Mouse (Mus musculus) heart, postnatal 0 days (tissue): ENCODE measurements around the gene Magoh. TPM values are rescaled to one million over a fixed set of nuclear protein-coding genes. Genes with fewer than 3 reads are reported as not detected.

Source experiments
- ATAC-seq: fragments of 200-750 bp; cut with Nextera tagmentation; 2 replicates; pipeline ENCODE4 v1.8.0; 2017; ENCODE audit warnings: low read depth, moderate number of reproducible peaks, moderate library complexity; ENCODE audit not compliant: insufficient read depth
- DNase-seq: peaks from one replicate; pipeline ENCODE4 v3.0.0-alpha.2; 2016; ENCODE audit warnings: low spot score
- H3K27ac ChIP-seq: fragments of 300-500 bp; sonication (generic); 2 replicates; pipeline ENCODE4 v1.5.1; 2014; ENCODE audit warnings: low read depth, mild to moderate bottlenecking
- H3K27me3 ChIP-seq: fragments of 300-500 bp; sonication (generic); 2 replicates; pipeline ENCODE4 v1.6.1; 2014; ENCODE audit warnings: low read length, mixed read lengths; ENCODE audit not compliant: control insufficient read depth, insufficient read depth
- H3K36me3 ChIP-seq: fragments of 300-500 bp; sonication (generic); replicated peaks from 2 replicates; pipeline ENCODE4 v1.6.1; 2014; ENCODE audit warnings: low read length, mixed read lengths; ENCODE audit not compliant: control insufficient read depth, insufficient read depth
- H3K4me1 ChIP-seq: fragments of 300-500 bp; sonication (generic); 2 replicates; pipeline ENCODE4 v1.6.1; 2014; ENCODE audit warnings: antibody characterized with exemption; ENCODE audit not compliant: control insufficient read depth, insufficient read depth
- H3K4me2 ChIP-seq: fragments of 300-500 bp; sonication (generic); 2 replicates; pipeline ENCODE4 v1.6.1; 2014; ENCODE audit warnings: low read depth, mild to moderate bottlenecking, low read length, moderate library complexity
- H3K4me3 ChIP-seq: fragments of 300-500 bp; sonication (generic); 2 replicates; pipeline ENCODE4 v1.5.1; 2014; ENCODE audit warnings: low read depth, low read length
- H3K9ac ChIP-seq: fragments of 300-500 bp; sonication (generic); replicated peaks from 2 replicates; pipeline ENCODE4 v1.6.1; 2014; ENCODE audit warnings: low read depth, low read length, mixed read lengths
- H3K9me3 ChIP-seq: fragments of 300-500 bp; sonication (generic); replicated peaks from 2 replicates; pipeline ENCODE4 v1.6.1; 2016; ENCODE audit warnings: low read length; ENCODE audit not compliant: control insufficient read depth
- CTCF ChIP-seq: IDR thresholded peaks from 2 replicates; pipeline ENCODE4 v1.5.1; 2016; ENCODE audit warnings: antibody characterized with exemption, control low read depth, low read depth
- EP300 ChIP-seq: IDR thresholded peaks from 2 replicates; pipeline ENCODE4 v1.6.1; 2016; ENCODE audit warnings: antibody characterized with exemption, low read depth
- WGBS: fragments of 180-500 bp; shearing (Covaris S2); extraction: QIAGEN DNeasy Blood & Tissue Kit; methylation state at CpG from one replicate; pipeline ENCODE4 v1.1.7; 2014; 5-methylcytosine and 5-hydroxymethylcytosine counted together
- polyA plus RNA-seq: library from polyadenylated mRNA; unstranded; fragments of >200 nt; fragmentation: Nextera tagmentation; extraction: Ambion mirVana; gene quantifications from 2 replicates; pipeline ENCODE4 v1.2.1, GENCODE M21; 2015
- total RNA-seq: library from RNA; depleted of rRNA; stranded (reverse); fragments of >200 nt; gene quantifications from 2 replicates; pipeline ENCODE4 v1.2.3, GENCODE M21; 2014; ENCODE audit warnings: low replicate concordance

Gene Magoh
- total and polyA plus RNA-seq, 2 experiments from 2014 or later = 61.5 to 86.3 TPM

- under 1% methylated on average over 48 of the region's 48 CpGs for WGBS
- DNase-seq (peak; percentile 94), ATAC-seq (peak; percentile 93)
- H3K9me3 ChIP-seq = no peaks in the 10 kb centered on the region
- peak within 1 kb of the TSS; percentile 68 for H3K4me3 ChIP-seq
- peak within 1 kb of the TSS; percentile 74 for H3K27ac ChIP-seq
- H3K27me3 ChIP-seq = no peaks in the 10 kb centered on the region
- H3K4me2 ChIP-seq = peak within 1 kb of the TSS; percentile 70
- peaks cover 7% of the 10 kb centered on the region; the same call in 1 of the 2 replicates for H3K4me1 ChIP-seq
- peak within 1 kb of the TSS; percentile 52 for H3K9ac ChIP-seq
- no peak for TF ChIP-seq CTCF
- no peak for TF ChIP-seq EP300
- peaks cover 37% of the 10 kb centered on the region for H3K36me3 ChIP-seq
Observed at GRCm38 (mm10) chr4:107889731-107890432, 10.3 kb downstream of the Magoh start, which contains the start of gene 0610037L13Rik. Gene 0610037L13Rik, plus strand, starts transcription at chr4:107889813.

- DNase-seq = peak; percentile 34
- no peak for ATAC-seq
- Histone ChIP-seq H3K4me3 (no peak overlapping the region), H3K9me3 (no peaks in the 10 kb centered on the region), H3K4me2 (no peak overlapping the region), H3K27ac (no peak overlapping the region), H3K36me3 (peaks cover 47% of the 10 kb centered on the region), H3K27me3 (no peaks in the 10 kb centered on the region), H3K9ac (no peak overlapping the region), H3K4me1 (peaks cover 7% of the 10 kb centered on the region; the same call in 1 of the 2 replicates)
- TF ChIP-seq EP300 = no peak
- peak; percentile 61 for TF ChIP-seq CTCF
- 80% methylated on average over 2 of the region's 2 CpGs for WGBS
Observed at GRCm38 (mm10) chr4:107892663-107893062, 13.1 kb downstream of the Magoh start.

- no peaks in the 10 kb centered on the region for H3K4me1 ChIP-seq
- no peak for DNase-seq
- H3K9ac ChIP-seq = no peak overlapping the region
- no peak overlapping the region for H3K27ac ChIP-seq
- no peaks in the 10 kb centered on the region for H3K27me3 ChIP-seq
- TF ChIP-seq CTCF = no peak
- no peak for TF ChIP-seq EP300
- no peak for ATAC-seq
- no peaks in the 10 kb centered on the region for H3K9me3 ChIP-seq
- 76% methylated on average over 5 of the region's 5 CpGs for WGBS
- peaks cover 45% of the 10 kb centered on the region for H3K36me3 ChIP-seq
- H3K4me3 ChIP-seq = no peak overlapping the region
- H3K4me2 ChIP-seq = no peak overlapping the region
Observed at GRCm38 (mm10) chr4:107899211-107899927, 19.8 kb downstream of the Magoh start.

- Histone ChIP-seq H3K27me3 (no peaks in the 10 kb centered on the region), H3K4me3 (no peak overlapping the region), H3K9ac (no peak overlapping the region), H3K27ac (no peak overlapping the region), H3K36me3 (peaks cover 37% of the 10 kb centered on the region), H3K4me1 (no peaks in the 10 kb centered on the region), H3K4me2 (no peak overlapping the region), H3K9me3 (no peaks in the 10 kb centered on the region)
- no peak for TF ChIP-seq EP300
- no peak for TF ChIP-seq CTCF
- ATAC-seq (no peak), DNase-seq (no peak)
- 92% methylated on average over 3 of the region's 3 CpGs for WGBS
Observed at GRCm38 (mm10) chr4:107900206-107900605, 20.7 kb downstream of the Magoh start.

DNA sequence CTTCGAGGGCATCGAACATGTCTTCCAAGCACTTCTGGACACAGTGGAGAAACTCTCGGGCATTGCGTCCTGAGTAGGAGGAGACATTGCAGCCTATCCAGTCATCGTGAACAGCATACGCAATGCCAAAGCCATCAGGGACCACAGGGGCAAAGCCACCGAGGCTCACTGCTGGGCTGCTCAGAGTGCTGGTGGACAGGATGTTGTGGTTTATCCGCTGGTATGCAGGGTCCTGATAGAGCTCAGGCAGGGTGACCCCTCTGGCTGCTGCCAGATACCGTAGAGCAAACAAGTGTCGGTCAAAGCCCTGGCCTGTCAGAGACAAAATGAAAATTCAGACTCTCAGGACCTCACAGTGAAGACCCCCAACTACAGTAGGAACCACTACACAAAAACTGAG, 24.7 kb downstream of the Magoh start:
- 71% methylated on average over 10 of the region's 10 CpGs for WGBS
- no peak for DNase-seq
- no peak for ATAC-seq
- Histone ChIP-seq H3K36me3 (peaks cover 32% of the 10 kb centered on the region), H3K4me1 (no peaks in the 10 kb centered on the region), H3K9me3 (no peaks in the 10 kb centered on the region), H3K27me3 (no peaks in the 10 kb centered on the region), H3K4me2 (no peak overlapping the region), H3K4me3 (no peak overlapping the region), H3K27ac (no peak overlapping the region), H3K9ac (no peak overlapping the region)
- no peak for TF ChIP-seq EP300
- TF ChIP-seq CTCF = no peak

DNA sequence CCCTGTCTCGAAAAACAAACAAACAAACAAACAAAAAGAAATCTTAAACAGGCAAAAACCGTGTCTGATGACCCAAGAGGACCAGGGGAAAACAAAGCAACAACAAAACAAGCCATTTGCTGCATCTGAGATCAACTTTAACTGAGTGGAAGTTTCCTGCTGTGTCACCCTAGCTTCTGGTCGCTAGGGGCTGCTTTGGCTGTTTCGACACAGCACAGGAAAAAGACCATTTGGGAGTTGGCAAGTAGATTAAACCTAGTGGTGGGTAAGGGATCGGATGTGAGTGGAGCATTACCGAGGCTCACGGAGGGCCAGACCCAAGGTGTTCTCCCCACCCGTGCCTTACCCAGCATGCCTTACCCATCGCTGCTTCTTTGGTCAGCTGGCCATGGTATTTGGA, 27.0 kb downstream of the Magoh start:
- peaks cover 46% of the 10 kb centered on the region for H3K36me3 ChIP-seq
- WGBS = 81% methylated on average over 9 of the region's 9 CpGs
- ATAC-seq = no peak
- H3K27ac ChIP-seq = no peak overlapping the region
- H3K4me3 ChIP-seq = no peak overlapping the region
- H3K4me1 ChIP-seq = no peaks in the 10 kb centered on the region
- no peaks in the 10 kb centered on the region for H3K9me3 ChIP-seq
- DNase-seq = no peak
- no peak for TF ChIP-seq EP300
- TF ChIP-seq CTCF = no peak
- no peak overlapping the region for H3K9ac ChIP-seq
- no peak overlapping the region for H3K4me2 ChIP-seq
- no peaks in the 10 kb centered on the region for H3K27me3 ChIP-seq
